Mouse (Mus musculus) limb, embryonic 10.5 days (tissue): ENCODE data around the gene Phlda3. TPM values are rescaled to one million over a fixed set of nuclear protein-coding genes. Genes with fewer than 3 reads are reported as not detected.

Experiments
- DNase-seq: peaks from one replicate; pipeline ENCODE4 v3.0.0-alpha.2; 2017; ENCODE audit warnings: low spot score
- H3K27ac ChIP-seq: fragments of 300-500 bp; sonication (generic); 2 replicates; pipeline ENCODE4 v1.5.1; 2016; ENCODE audit warnings: mild to moderate bottlenecking
- H3K27me3 ChIP-seq: fragments of 300-500 bp; sonication (generic); 2 replicates; pipeline ENCODE4 v1.6.1; 2016; ENCODE audit warnings: low read depth, mild to moderate bottlenecking; ENCODE audit not compliant: poor library complexity, severe bottlenecking
- H3K36me3 ChIP-seq: fragments of 300-500 bp; sonication (generic); 2 replicates; pipeline ENCODE4 v1.6.1; 2016; ENCODE audit warnings: mild to moderate bottlenecking, moderate library complexity
- H3K4me1 ChIP-seq: fragments of 300-500 bp; sonication (generic); 2 replicates; pipeline ENCODE4 v1.6.1; 2016
- H3K4me3 ChIP-seq: fragments of 300-500 bp; sonication (generic); 2 replicates; pipeline ENCODE4 v1.5.1; 2016; ENCODE audit warnings: mild to moderate bottlenecking, moderate library complexity
- H3K9me3 ChIP-seq: fragments of 300-500 bp; sonication (generic); replicated peaks from 2 replicates; pipeline ENCODE4 v1.6.1; 2016; ENCODE audit warnings: mild to moderate bottlenecking
- WGBS: fragments of 180-500 bp; shearing (Covaris S2); methylation state at CpG from one replicate; pipeline ENCODE4 v1.1.7; 2016; 5-methylcytosine and 5-hydroxymethylcytosine counted together
- polyA plus RNA-seq: library from polyadenylated mRNA; unstranded; fragments of >200 nt; fragmentation: Nextera tagmentation; extraction: Ambion mirVana; gene quantifications from 2 replicates; pipeline ENCODE4 v1.2.1, GENCODE M21; 2016

Gene Phlda3
- 30.2 and 33.0 TPM in 2 replicates for polyA plus RNA-seq

- Histone ChIP-seq H3K27me3 (peaks cover 25% of the 10 kb centered on the region), H3K36me3 (peaks cover 13% of the 10 kb centered on the region), H3K9me3 (no peaks in the 10 kb centered on the region), H3K4me3 (peak within 1 kb of the TSS; percentile 71), H3K27ac (peak within 1 kb of the TSS; percentile 93), H3K4me1 (peaks cover 58% of the 10 kb centered on the region)
- WGBS: 1% methylated on average over 90 of the region's 90 CpGs
- DNase-seq: peak; percentile 84
These were observed at the start of gene Phlda3 for GRCm38 (mm10) chr1:135765645-135766591. Gene Phlda3 (plus strand): TSS chr1:135766119.

GRCm38 (mm10) chr1:135719486-135719885, 46.4 kb upstream of the Phlda3 start:
- peaks cover 15% of the 10 kb centered on the region for H3K4me1 ChIP-seq
- H3K9me3 ChIP-seq: no peaks in the 10 kb centered on the region
- H3K27me3 ChIP-seq: no peaks in the 10 kb centered on the region
- H3K36me3 ChIP-seq: no peaks in the 10 kb centered on the region
- peak; percentile 75 for DNase-seq
- H3K27ac ChIP-seq: no peak overlapping the region; the same call in 1 of the 2 replicates
- 21% methylated on average over 9 of the region's 9 CpGs for WGBS
- no peak overlapping the region for H3K4me3 ChIP-seq

GRCm38 (mm10) chr1:135719983-135720382, 45.9 kb upstream of the Phlda3 start, which contains the start of gene Csrp1:
Gene Csrp1 (plus strand): TSS chr1:135720061.
- Histone ChIP-seq H3K27ac (no peak within 1 kb of the TSS; the same call in 1 of the 2 replicates), H3K27me3 (no peaks in the 10 kb centered on the region), H3K9me3 (no peaks in the 10 kb centered on the region), H3K4me3 (no peak within 1 kb of the TSS), H3K36me3 (no peaks in the 10 kb centered on the region), H3K4me1 (peaks cover 10% of the 10 kb centered on the region)
- WGBS: 73% methylated on average over 6 of the region's 6 CpGs
- DNase-seq: no peak

- H3K36me3 ChIP-seq: no peaks in the 10 kb centered on the region
- DNase-seq: no peak
- WGBS: 68% methylated on average over 1 of the region's 1 CpGs
- H3K4me1 ChIP-seq: peaks cover 7% of the 10 kb centered on the region; the same call in 1 of the 2 replicates
- no peak overlapping the region for H3K4me3 ChIP-seq
- H3K27ac ChIP-seq: no peak overlapping the region
- H3K9me3 ChIP-seq: no peaks in the 10 kb centered on the region
- no peaks in the 10 kb centered on the region for H3K27me3 ChIP-seq
These were observed 42.9 kb upstream of the Phlda3 start for GRCm38 (mm10) chr1:135723016-135723415.

- H3K27ac ChIP-seq: no peak overlapping the region
- no peak overlapping the region for H3K4me3 ChIP-seq
- peaks cover 16% of the 10 kb centered on the region for H3K4me1 ChIP-seq
- DNase-seq: no peak
- no peaks in the 10 kb centered on the region for H3K27me3 ChIP-seq
- no peaks in the 10 kb centered on the region for H3K9me3 ChIP-seq
- no peaks in the 10 kb centered on the region for H3K36me3 ChIP-seq
- 68% methylated on average over 4 of the region's 4 CpGs for WGBS
These were observed 41.8 kb upstream of the Phlda3 start for GRCm38 (mm10) chr1:135724134-135724533.

GRCm38 (mm10) chr1:135725324-135725723, 40.6 kb upstream of the Phlda3 start:
- no peaks in the 10 kb centered on the region for H3K9me3 ChIP-seq
- H3K4me3 ChIP-seq: no peak overlapping the region
- H3K4me1 ChIP-seq: peaks cover 22% of the 10 kb centered on the region
- no peaks in the 10 kb centered on the region for H3K27me3 ChIP-seq
- no peak overlapping the region for H3K27ac ChIP-seq
- WGBS: 93% methylated on average over 6 of the region's 6 CpGs
- no peak for DNase-seq
- no peaks in the 10 kb centered on the region for H3K36me3 ChIP-seq

- H3K27ac ChIP-seq: no peak overlapping the region
- no peak for DNase-seq
- H3K36me3 ChIP-seq: no peaks in the 10 kb centered on the region
- peaks cover 28% of the 10 kb centered on the region for H3K4me1 ChIP-seq
- no peaks in the 10 kb centered on the region for H3K9me3 ChIP-seq
- H3K4me3 ChIP-seq: no peak overlapping the region
- 86% methylated on average over 7 of the region's 7 CpGs for WGBS
- no peaks in the 10 kb centered on the region for H3K27me3 ChIP-seq
These were observed 40.0 kb upstream of the Phlda3 start for GRCm38 (mm10) chr1:135725936-135726335.

GRCm38 (mm10) chr1:135728631-135729366, 37.1 kb upstream of the Phlda3 start:
- Histone ChIP-seq H3K27me3 (no peaks in the 10 kb centered on the region), H3K4me1 (peaks cover 54% of the 10 kb centered on the region), H3K27ac (peak overlapping the region; percentile 89), H3K36me3 (no peaks in the 10 kb centered on the region), H3K4me3 (peak overlapping the region; percentile 70), H3K9me3 (no peaks in the 10 kb centered on the region)
- 1% methylated on average over 35 of the region's 35 CpGs for WGBS
- peak; percentile 92 for DNase-seq

- H3K27ac ChIP-seq: peak overlapping the region; percentile 89
- H3K27me3 ChIP-seq: no peaks in the 10 kb centered on the region
- peaks cover 59% of the 10 kb centered on the region for H3K4me1 ChIP-seq
- 1% methylated on average over 11 of the region's 11 CpGs for WGBS
- H3K9me3 ChIP-seq: no peaks in the 10 kb centered on the region
- no peak for DNase-seq
- H3K36me3 ChIP-seq: no peaks in the 10 kb centered on the region
- peak overlapping the region; percentile 70 for H3K4me3 ChIP-seq
These were observed 36.6 kb upstream of the Phlda3 start for GRCm38 (mm10) chr1:135729367-135729713.

- peak overlapping the region; percentile 70 for H3K4me3 ChIP-seq
- peak overlapping the region; percentile 89 for H3K27ac ChIP-seq
- 18% methylated on average over 4 of the region's 4 CpGs for WGBS
- no peak for DNase-seq
- H3K27me3 ChIP-seq: no peaks in the 10 kb centered on the region
- peaks cover 64% of the 10 kb centered on the region for H3K4me1 ChIP-seq
- H3K36me3 ChIP-seq: no peaks in the 10 kb centered on the region
- H3K9me3 ChIP-seq: no peaks in the 10 kb centered on the region
These were observed 36.1 kb upstream of the Phlda3 start for GRCm38 (mm10) chr1:135729821-135730220.

- Histone ChIP-seq H3K36me3 (no peaks in the 10 kb centered on the region), H3K27ac (peak overlapping the region; percentile 89), H3K27me3 (no peaks in the 10 kb centered on the region), H3K4me3 (peak overlapping the region; percentile 70), H3K9me3 (no peaks in the 10 kb centered on the region), H3K4me1 (peaks cover 69% of the 10 kb centered on the region)
- 45% methylated on average over 3 of the region's 3 CpGs for WGBS
- DNase-seq: no peak
These were observed 35.6 kb upstream of the Phlda3 start for GRCm38 (mm10) chr1:135730296-135730695.

GRCm38 (mm10) chr1:135731393-135731792, 34.5 kb upstream of the Phlda3 start:
- H3K9me3 ChIP-seq: no peaks in the 10 kb centered on the region
- DNase-seq: no peak
- no peak overlapping the region for H3K4me3 ChIP-seq
- H3K36me3 ChIP-seq: no peaks in the 10 kb centered on the region
- H3K27me3 ChIP-seq: no peaks in the 10 kb centered on the region
- H3K27ac ChIP-seq: peak overlapping the region; percentile 78
- H3K4me1 ChIP-seq: peaks cover 80% of the 10 kb centered on the region
- 67% methylated on average over 7 of the region's 7 CpGs for WGBS
